Mouse (Mus musculus) T-helper 17 cell (primary cell): ENCODE data around the gene Ndufaf8.

Experiments used
- in situ Hi-C, 2 experiments: fragments of 300-600 bp; cut with MboI, MseI; formaldehyde crosslinking; loops; 1 replicate in 1 of 2; 2 replicates in 1 of 2; pipeline ENCODE4 v1.15.1; 2025; ENCODE audit warnings: high pct_unique_total_duplicates in 2 of 2

Gene Ndufaf8

DNA sequence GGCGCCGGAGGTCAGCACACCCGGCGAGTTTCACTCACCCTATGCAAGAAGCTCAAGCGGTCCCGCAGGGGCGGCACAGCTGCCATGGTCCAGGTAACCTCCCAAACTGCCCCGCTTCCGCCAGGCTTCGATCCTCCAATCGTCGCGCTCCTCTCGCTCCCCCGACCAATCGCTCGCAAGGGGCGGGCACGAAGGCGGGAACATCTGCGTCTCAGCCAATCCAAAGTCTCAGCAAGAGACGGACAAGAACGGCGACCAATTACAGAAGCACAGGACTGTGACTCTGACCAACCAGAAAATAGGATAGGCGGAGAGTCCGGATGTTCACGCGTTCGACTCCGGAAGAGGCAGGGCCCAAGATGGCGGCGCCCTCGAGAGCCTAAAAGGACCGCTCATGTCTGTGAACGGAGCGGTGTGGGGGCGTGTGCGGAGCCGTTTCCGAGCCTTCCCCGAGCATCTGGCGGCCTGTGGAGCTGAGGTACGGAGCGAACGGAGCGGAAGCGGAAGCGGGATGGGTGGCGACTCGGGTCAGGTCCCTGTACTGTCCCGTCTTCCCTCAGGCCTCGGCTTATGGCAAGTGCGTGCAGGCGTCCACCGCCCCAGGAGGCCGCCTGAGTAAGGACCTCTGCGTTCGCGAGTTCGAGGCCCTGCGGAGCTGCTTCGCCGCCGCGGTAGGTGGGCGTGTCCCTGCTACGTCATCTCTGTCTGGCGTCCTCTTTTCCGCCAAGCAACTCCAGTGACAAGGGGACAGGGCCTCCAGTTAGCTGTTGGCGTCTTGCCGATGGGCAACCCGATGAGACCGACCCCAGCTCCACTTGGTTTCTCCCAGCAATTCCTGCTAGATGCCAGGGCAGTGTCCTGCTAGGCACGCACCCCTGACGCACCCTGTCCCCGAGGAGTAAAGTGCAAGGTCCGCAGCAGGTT, at the start of gene Ndufaf8, which contains the start of gene Tepsin:
TSS of gene Ndufaf8 (plus strand) at position 341 of the 924 bp plus-strand sequence.
TSS of gene Tepsin (minus strand) at position 144 of the 924 bp plus-strand sequence.
- in situ Hi-C loops = loop anchor here in 1 of 2 experiments (10.0 kb wide), 1 partner anchor 1126 kb away; the partner anchor contains the start of gene Cybc1

DNA sequence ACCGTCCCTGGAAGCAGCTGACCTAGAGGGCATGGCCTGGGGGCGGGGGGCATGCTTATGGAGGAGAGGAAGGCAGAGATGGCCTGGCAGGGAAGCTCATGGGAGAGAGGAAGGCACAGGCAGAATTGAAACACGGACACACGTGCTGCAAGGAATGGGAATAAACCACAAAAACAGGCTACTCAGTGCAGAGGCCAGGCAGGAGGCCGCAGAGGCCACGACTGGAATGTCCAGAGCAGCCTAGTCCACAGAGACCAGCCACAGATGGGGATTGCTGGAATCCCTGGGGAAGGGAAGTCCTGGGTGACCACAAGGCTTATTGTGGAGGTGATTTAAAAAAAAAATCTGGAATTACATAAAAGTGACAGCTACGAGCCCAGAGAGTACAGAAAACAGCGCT, 49.7 kb upstream of the Ndufaf8 start:
- in situ Hi-C loops = no loop called here

DNA sequence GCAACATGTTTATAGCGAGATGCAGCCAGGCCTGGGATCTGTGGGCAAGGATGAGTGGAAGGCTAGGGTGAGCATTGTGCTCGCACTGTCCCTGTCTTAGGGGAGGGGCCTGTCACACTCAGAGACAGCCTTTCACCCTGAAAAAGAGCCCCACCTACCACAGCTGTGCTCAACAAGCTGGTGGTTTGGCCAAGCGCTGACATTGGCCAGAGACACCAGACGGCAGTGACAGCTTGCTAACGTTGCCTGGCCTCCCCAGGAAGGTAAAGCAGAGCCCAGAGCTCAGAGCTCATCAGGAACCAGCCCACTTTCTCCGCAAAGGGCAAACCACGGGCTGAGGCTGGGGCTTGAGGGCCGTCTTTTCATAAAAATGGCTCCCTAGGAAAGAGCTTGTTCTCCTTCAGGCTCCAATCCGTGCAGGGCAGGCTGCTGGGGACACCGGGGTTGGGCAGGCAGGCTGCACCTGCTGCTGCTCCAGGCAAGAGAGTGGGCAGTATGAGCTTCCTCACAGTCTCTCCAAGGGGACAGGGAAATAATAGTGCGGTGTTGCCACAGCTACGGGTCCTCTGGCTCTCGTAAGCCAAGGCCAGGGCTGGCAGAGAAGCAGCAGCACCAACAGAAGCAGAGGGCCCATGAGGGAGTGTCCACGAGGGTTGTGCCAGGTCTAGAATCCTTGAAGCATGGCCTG, 47.5 kb upstream of the Ndufaf8 start:
- in situ Hi-C loops = no loop called here

DNA sequence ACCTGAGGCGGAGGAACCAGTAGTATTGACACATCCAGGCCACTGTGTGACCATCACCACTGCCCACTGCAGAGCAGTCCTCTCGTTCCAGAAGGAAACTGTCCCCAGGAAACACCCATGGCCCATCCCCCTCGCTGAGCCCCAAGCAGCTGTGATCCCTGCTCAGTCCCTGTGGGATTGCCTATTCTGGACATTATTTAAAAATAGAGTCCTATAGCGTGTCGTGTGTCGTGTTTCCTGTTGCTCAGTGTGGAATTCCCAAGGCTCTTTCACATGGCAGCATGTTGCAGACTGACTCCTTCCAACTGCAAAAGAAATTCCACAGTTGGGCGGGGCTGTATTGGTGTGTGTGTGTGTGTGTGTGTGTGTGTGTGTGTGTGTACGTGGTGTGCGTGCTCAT, 46.5 kb upstream of the Ndufaf8 start:
- in situ Hi-C loops = no loop called here

DNA sequence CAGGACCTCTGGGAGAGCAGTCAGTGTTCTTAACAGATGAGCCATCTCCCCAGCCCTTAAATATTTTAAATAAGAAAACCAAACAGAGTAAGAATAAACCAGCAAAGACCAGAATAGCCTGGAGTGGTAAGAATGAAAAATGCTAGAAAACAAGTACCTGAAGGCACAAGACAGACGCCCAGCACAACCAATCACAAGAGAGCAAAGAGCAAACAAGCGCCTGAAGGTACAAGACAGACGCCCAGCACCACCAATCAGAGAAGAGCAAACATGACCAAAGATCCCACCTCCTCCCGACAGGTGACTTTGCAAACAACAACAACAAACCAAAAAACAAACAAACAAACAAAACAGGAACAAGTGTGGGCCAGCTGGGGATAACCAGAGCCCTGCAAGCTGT, 44.9 kb upstream of the Ndufaf8 start:
- in situ Hi-C loops = no loop called here

DNA sequence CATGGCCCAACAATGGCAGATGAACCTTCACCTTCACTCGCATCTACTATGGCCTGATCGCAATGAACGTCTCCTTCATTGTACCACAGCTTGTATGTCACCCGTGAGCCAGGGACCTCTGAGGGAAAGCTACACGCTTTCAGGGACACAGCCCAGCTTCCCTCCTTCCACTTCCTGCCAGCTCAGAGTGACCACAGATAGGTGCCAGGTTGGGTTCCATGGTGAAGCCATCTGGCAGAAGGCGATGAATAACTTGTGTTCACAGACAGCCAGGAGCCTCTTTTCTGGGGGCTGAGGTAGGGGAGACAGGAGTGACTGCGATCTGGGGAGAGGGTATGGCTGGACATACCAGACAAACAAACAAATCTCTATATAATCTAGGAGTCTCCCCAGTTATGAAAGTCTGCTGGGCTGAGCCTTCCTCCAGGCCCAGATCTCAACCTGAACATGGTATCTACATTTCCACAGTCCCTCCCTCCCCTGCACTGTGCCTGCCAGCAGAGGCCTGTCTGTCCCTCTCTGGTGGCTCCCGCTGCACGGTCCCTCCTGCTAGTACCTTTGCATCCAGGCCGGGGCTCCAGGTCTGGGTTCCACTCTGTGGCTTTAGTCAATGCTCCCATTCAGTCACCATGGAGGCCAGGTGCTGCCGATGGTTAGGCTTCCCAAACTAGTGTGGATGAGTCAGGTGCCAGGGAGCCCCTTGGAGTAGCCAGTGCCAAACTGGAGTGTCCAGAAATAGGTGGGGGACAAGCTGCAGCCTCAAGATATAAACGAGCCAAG, 42.6 kb upstream of the Ndufaf8 start:
- in situ Hi-C loops = no loop called here

DNA sequence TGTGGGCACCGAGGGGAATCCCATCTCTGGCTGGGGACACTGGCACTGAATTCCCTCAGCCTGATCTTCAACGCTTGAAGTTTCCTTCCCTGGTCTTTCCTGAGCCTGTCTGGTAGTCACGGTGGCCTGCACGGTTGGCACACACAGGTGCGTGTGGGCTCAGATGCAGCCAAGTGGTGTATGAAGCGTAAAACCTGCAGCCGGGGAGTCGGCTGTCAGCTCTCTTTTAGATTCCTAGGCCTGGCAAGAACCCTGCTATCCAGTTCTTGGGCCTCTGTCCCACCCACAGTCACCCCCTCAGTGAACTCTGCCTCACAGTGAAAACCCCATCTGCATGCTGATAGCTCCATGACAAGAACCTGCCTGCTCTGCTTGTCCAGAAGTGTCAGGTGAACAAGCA, 38.1 kb upstream of the Ndufaf8 start:
- in situ Hi-C loops = no loop called here

DNA sequence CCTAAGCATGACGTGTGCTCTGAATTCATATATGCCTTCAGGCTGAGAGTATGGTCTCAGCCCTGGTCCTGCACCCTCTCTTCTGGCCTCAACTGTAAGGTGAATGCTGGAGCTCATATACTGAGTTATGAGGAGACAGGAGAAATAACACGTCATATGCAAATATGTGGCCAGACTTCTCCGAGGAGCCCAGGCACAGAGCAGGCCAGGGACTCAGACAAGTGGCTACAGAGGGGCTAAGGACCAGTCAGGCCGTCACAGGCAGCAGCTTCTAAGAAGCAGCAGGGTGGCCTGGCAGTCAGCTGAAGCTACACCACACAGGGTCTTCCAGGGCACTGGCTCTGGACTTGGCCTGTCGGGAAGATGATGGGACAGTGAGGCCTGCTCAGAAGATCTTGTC, 35.4 kb upstream of the Ndufaf8 start:
- in situ Hi-C loops = no loop called here

DNA sequence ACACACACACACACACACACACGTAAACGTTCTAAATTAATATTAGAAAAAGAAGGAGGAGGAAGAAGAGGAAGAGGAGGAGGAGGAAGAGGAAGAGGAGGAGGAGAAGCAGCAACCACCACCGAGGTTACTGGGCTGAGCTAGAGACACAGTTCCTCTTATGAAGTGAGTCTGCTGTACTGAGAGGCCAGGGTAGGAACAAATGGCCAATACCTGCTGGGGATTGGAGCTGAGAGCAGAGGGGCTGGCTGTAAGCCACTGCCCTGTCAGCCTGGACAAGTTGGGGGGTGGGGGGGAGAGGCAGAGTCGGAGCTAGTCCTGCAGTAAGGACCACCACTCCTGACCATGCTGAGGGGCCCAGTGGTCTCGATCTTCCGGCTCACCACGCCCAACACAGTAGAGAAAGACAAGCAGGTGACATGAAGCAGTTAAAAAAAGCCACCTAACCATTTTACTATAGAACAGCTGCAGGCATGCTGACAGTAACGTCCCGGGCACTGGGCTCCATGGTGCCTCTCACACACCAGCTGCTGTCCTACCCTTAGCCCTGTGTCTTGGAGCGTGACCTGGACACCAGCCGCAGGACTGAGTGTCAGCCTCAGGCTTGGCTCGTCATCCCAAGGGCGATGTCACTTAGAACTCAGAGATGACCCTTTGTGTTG, 34.6 kb upstream of the Ndufaf8 start:
- in situ Hi-C loops = no loop called here

DNA sequence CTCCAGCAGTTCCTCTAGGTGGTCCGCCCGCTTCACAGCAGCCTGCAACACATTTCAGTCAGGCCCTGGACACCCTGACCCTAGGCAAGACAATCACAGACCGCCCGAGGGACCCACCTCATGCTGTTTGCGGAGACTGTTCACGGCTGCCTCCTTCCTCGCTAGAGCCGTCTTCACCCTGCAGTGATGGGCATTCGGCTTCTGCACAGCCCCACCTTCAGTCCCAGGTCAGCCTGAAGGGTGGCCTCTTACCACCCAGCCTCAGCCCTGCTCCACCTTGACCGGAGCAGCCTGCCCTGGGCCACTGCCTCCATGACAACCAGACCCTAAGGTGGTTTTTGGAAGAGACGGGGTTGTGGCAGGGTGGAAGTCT, 34.1 kb upstream of the Ndufaf8 start:
- in situ Hi-C loops = no loop called here

DNA sequence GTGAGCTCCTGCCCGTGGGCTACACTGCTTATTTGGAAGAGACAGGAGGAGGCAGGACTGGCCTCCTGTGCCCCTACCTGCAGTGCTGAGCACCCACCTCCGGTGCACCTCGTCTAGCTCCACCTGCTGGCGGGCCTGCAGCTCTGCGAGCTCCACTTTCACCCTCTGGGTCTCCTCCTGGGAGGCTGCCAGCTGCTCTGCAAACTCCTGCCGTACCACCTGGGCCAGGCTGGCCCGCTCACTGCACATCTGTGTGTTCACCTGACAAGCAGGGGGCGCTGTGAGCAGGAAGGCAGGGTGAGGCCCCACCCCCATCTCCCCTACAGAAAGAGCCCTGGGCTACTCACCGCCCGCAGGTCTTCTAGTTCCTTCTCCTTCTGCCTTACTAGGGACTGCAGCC, 33.4 kb upstream of the Ndufaf8 start:
- in situ Hi-C loops = no loop called here

DNA sequence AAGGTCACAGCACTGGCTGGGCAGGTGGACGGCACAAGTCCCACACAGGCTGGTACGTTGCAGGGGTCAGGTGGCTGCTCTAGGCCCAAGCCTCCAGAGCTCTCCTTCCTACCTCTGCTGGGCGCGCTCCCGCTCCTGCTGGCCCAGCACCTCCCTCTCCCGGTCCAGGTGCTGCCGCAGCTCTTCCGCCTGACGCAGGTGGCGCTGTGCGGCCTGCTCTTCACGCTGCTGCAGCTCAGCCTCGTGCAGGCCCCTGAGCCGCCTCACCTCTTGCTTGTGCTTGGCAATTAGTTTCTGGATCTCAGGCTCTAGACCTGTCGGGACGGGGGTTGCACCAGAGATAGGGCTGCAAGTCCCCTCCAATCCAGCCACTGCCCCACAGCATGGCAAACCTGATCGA, 30.9 kb upstream of the Ndufaf8 start:
- in situ Hi-C loops = no loop called here

DNA sequence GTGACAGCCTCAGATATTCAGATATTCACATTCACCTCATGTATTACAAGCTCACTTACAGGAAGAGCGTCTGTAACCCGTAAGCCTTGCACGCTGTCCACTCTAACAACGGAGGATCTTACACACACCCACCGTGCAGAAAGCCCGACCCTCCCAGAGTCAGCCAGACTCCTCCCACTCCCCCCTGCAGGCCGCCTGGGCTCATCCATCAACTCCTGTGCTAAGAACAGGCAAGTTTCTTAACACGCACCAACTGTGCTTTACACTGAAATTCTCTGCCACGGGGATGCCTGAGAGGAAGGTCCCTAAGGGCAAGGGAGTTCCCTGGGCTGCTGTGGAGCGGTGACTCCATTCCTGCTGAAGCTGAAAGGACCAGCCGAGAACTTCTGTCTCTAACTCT, 29.5 kb upstream of the Ndufaf8 start:
- in situ Hi-C loops = no loop called here

DNA sequence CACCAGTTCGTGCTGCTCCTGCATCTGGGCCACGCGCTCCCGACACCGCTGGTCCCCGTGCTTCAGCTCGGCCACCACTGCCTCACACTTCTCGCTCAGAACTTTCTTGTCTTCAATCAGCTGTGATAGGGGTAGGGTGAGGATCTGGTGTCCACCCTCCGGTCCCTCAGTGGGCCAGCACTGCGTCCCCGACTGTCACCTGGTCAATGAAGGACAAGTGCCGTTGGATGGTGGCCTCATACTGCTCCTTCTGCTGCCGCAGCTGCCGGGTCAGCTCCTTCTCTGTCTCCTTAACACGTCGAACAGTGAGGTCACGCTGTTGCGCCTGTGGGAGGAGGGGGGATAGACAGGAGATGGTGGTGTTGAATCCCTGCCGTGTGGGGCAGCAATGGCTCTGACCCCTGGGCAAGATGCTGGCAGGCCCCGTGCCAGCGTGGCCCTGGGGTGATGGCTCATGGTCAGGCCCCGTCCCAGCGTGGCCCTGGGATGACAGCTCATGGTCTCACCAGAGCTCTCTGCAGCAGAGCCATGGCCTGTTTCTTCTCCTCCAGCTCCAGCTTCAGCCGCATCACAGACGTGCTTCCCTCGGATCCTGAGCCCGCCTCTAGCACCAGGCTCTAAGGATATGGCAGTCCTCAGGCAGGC, 28.3 kb upstream of the Ndufaf8 start:
- in situ Hi-C loops = no loop called here

DNA sequence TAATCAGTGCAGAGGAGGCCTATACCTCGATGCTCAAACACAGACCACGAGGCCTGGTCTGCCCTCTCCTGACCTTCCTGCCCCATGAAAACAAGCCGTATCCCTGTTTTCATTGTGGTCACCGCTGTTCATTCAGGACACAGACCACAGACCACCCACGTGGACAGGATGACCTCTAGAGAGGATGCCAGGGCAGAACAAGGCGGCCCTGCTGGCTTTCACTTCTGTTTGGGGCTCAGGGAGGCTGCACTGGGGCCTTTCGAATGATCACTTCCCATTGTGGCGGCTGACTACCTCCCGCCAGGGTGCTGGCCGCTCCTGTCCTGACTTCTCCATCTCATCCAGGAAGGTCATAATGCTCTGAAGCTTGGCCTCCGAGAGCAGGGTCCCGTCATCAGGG, 27.7 kb upstream of the Ndufaf8 start:
- in situ Hi-C loops = no loop called here

DNA sequence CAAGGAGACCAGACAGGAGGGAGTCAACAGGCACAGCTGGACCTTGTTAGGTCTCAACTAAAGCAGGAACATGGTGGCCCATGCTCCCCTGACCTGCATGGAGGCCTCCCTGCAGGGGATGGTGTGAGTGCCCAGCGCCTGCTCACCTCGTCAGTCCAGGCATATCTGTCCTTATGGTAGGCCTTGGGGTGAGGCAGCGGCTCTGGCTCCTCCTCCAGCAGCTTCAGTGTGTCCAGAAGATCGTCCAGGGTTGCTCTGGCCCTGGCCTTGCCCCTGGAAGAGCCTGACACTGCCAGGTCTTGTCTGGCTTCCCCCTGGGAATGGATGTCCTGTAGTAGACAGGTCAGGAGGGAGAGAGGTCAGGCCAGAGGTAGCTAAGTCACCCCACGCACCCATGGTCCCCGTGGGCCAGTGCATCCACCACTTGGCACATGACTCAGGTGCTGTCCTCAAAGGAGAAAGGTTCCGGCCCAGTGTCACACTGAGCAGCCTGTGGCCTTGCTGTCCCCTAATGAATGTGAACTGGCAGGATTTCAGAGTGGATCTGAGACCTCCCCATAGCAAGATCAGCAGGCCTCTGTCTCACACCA, 26.9 kb upstream of the Ndufaf8 start:
- in situ Hi-C loops = no loop called here

DNA sequence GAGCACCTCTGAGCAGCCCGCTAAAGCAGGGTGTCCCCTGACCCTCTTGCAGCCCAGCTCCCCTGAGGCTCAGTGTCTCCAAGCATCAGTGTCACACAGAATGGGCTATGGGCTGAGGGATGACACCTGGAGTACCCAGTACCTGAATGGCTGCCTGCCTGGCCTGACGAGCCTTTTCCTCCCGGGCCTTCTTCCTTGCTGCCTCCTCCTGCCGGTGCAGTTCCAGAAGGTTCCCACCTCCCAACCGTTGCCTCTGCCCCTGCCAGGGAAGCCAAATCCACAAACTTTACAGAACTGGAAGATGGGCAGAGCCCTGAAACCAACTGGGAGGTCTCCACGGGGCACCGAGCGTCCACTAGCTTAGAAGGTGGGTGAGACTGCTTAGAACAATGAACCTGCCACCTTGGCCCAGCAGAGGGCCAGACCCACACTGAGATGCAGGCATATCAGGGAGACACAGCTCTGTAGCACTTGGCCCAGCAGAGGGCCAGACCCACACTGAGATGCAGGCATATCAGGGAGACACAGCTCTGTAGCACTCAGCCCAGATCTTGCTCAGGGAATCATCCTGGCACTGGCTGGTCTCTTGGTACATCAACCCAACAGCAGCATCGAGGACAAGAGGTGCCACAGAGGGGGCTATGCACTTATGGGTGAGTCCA, 25.6 kb upstream of the Ndufaf8 start:
- in situ Hi-C loops = no loop called here

DNA sequence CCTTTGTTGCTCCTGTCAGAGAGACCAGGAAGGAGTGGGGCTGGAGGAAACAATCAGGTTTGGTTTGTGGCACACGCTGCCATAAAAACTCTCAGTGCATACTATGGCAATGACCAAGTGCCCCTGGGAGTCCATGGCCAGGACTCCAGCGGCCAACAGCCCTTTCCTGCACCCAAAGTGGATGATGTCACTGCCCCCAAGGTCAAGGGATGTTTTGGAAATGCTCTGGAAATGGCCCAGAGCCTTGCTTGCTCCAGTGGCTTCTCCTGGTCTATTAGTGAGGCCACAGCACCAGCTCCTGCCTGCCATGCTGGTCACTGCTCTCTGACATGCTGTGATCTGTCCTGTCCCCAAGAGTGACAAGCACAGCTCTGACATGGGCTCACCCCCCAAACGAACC, 22.5 kb upstream of the Ndufaf8 start:
- in situ Hi-C loops = no loop called here

DNA sequence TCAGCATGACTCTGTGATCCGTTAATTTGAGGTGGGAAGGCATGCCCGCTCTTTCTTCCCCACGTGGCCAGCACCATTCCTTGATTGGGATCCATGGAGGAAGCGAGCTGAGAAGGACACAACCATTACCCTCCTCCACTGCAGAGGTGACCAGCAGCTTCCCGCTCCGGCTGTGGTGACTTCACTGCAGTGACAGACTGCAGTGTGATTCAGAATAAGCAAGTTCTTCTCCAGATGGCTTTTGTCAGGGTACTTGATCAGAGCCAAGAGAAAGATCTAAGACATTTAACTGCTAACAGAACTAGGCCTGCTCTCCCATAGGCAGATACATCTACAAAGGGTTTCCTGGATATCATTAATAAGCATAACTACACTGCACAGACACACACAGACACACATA, 18.4 kb upstream of the Ndufaf8 start:
- in situ Hi-C loops = no loop called here
